Mouse (Mus musculus): ENCODE measurements around the gene Gm43518. TPM values are rescaled to one million over a fixed set of nuclear protein-coding genes. Genes with fewer than 3 reads are reported as not detected.

Gene Gm43518
- polyA plus RNA-seq, 1 experiment from 2014 or later, result 4.3 TPM

DNA sequence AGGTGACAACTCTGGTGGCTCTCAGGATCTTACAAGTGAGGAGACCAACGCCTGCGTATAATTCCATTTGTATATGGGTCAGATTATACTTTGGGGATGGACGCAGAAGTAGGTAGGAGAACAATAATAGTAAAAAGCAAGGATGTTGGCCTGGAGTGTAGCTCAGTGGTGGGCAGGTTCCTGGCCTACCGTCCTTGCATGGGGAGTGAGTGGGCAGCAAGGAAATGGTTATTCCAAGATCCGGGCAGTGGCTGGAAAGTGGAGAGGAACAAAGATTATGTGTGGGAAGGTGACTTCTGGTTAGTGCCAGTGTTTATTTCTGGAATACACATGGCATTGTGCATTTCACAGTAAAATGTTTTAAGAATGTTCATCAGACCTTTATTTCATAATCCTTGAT, 8.7 kb downstream of the Gm43518 start:
- no peak overlapping the region for H3K4me3 ChIP-seq (replicated peaks)
- ATAC-seq, result no peak
- WGBS, result 91% methylated on average over 5 of the region's 5 CpGs

GRCm38 (mm10) chr5:123938479-123938878, 11.3 kb downstream of the Gm43518 start:
- no peaks in the 10 kb centered on the region for H3K36me3 ChIP-seq
- no peak overlapping the region for H3K4me3 ChIP-seq (replicated peaks)
- no peak overlapping the region for H3K27ac ChIP-seq
- H3K4me1 ChIP-seq (replicated peaks), result no peaks in the 10 kb centered on the region
- no peak for ATAC-seq
- H3K9me3 ChIP-seq, result no peaks in the 10 kb centered on the region
- no peak overlapping the region for H3K4me2 ChIP-seq (replicated peaks)
- H3K9ac ChIP-seq (replicated peaks), result no peak overlapping the region
- WGBS, result 94% methylated on average over 5 of the region's 5 CpGs
- H3K27me3 ChIP-seq, result no peaks in the 10 kb centered on the region

More for the DNA sequence above, 8.7 kb downstream of the Gm43518 start:
- H3K27ac ChIP-seq, result no peak overlapping the region
- no peaks in the 10 kb centered on the region for H3K9me3 ChIP-seq
- H3K27me3 ChIP-seq, result no peaks in the 10 kb centered on the region
- no peaks in the 10 kb centered on the region for H3K36me3 ChIP-seq
- peaks cover 6% of the 10 kb centered on the region for H3K4me1 ChIP-seq (replicated peaks)
- no peak overlapping the region for H3K4me2 ChIP-seq (replicated peaks)
- H3K9ac ChIP-seq (replicated peaks), result no peak overlapping the region

- Histone ChIP-seq H3K4me2 (replicated peaks) (no peak overlapping the region), H3K4me3 (replicated peaks) (no peak overlapping the region), H3K4me1 (replicated peaks) (no peaks in the 10 kb centered on the region), H3K27me3 (no peaks in the 10 kb centered on the region), H3K36me3 (no peaks in the 10 kb centered on the region), H3K27ac (no peak overlapping the region), H3K9ac (replicated peaks) (no peak overlapping the region), H3K9me3 (no peaks in the 10 kb centered on the region)
- no peak for ATAC-seq
- WGBS, result 73% methylated on average over 4 of the region's 4 CpGs
Measured at GRCm38 (mm10) chr5:123946546-123946945, 19.3 kb downstream of the Gm43518 start.

- Histone ChIP-seq H3K27ac (no peak overlapping the region), H3K9me3 (no peaks in the 10 kb centered on the region), H3K4me1 (replicated peaks) (no peaks in the 10 kb centered on the region), H3K27me3 (no peaks in the 10 kb centered on the region), H3K9ac (replicated peaks) (no peak overlapping the region), H3K4me2 (replicated peaks) (no peak overlapping the region), H3K4me3 (replicated peaks) (no peak overlapping the region), H3K36me3 (no peaks in the 10 kb centered on the region)
- WGBS, result 59% methylated on average over 7 of the region's 7 CpGs
- no peak for ATAC-seq
Measured at GRCm38 (mm10) chr5:123947041-123947761, 20.0 kb downstream of the Gm43518 start.

DNA sequence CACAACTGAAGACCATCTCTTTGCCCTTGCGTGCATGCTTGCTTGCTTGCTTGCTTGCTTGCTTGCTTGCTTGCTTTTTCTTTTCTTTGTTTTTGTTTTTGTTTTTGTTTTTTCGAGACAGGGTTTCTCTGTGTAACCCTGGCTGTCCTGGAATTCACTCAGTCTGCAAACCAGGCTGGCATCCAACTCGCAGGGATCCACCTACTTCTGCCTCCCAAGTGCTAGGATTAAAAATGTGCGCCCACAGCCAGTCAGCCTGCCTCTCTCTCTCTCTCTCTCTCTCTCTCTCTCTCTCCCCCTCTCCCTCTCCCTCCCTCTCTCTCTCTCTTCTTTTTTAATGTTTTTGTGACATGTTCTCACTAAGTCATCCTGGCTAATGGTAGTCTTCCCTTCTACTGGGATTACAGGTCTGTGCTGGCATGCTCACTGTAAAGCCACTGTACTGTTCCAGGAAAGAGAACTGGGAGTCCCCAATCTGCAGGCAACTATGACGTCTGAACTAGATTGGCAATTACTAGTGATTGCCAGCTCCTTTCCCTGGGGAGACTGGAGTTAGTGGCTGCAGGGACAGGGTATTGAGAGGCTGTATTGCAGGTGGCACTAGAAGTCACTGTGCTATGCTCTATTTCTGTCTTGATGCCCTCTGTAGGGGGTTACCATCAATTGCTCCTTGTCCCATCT, 25.3 kb downstream of the Gm43518 start:
- Histone ChIP-seq H3K36me3 (no peaks in the 10 kb centered on the region), H3K4me1 (replicated peaks) (no peaks in the 10 kb centered on the region), H3K4me2 (replicated peaks) (no peak overlapping the region), H3K9ac (replicated peaks) (no peak overlapping the region), H3K9me3 (no peaks in the 10 kb centered on the region), H3K4me3 (replicated peaks) (no peak overlapping the region), H3K27me3 (no peaks in the 10 kb centered on the region), H3K27ac (no peak overlapping the region)
- WGBS, result 63% methylated on average over 5 of the region's 5 CpGs
- ATAC-seq, result no peak

DNA sequence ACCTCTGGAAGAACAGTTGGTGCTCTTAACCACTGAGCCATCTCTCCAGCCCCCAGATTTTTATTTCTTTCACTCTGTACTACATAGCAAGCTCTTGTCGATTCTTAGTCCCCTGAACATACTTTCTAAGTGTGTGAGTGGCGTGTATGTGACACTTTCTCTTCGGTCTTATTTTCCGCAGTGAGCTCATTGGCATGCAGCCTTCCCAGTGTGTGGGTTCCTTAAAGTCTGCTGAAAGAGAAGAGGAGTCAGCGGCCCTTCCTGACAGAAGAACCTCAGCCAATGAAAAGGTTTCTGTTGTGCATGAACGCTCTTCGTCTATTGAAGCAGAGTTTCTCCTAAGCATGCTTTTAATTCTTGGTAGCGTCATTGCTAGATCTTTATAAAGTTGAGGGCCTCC, 30.0 kb downstream of the Gm43518 start:
- 76% methylated on average over 8 of the region's 8 CpGs for WGBS
- no peaks in the 10 kb centered on the region for H3K27me3 ChIP-seq

GRCm38 (mm10) chr5:123959018-123959417, 31.8 kb downstream of the Gm43518 start:
- Histone ChIP-seq H3K9ac (replicated peaks) (no peak overlapping the region), H3K27me3 (no peaks in the 10 kb centered on the region), H3K36me3 (no peaks in the 10 kb centered on the region), H3K27ac (no peak overlapping the region), H3K9me3 (no peaks in the 10 kb centered on the region), H3K4me2 (replicated peaks) (no peak overlapping the region), H3K4me3 (replicated peaks) (no peak overlapping the region), H3K4me1 (replicated peaks) (no peaks in the 10 kb centered on the region)
- ATAC-seq, result no peak
- WGBS, result 82% methylated on average over 3 of the region's 3 CpGs

More for the DNA sequence above, 30.0 kb downstream of the Gm43518 start:
- Histone ChIP-seq H3K27ac (no peak overlapping the region), H3K4me2 (replicated peaks) (no peak overlapping the region), H3K9me3 (no peaks in the 10 kb centered on the region), H3K4me1 (replicated peaks) (no peaks in the 10 kb centered on the region), H3K9ac (replicated peaks) (no peak overlapping the region), H3K4me3 (replicated peaks) (no peak overlapping the region), H3K36me3 (no peaks in the 10 kb centered on the region)
- ATAC-seq, result no peak

DNA sequence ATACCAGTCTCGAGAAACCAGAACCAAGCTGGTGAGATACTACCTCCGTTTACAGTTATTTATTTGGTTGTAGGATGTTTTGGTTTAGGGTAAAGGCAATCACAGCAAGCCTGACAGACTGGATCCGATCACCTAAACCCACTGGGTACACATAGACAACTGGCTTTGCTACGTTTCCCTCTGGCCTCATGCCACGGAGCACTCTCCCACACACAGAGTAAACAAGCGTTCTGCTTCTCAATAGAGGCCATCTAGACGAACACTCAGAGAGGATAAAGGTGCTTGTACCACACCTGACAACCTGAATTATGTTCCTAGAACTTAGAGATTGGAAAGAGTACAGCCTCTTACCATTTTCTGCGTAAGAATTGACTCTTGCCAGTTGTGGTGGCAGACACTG, 32.9 kb downstream of the Gm43518 start:
- no peak for ATAC-seq
- Histone ChIP-seq H3K27ac (no peak overlapping the region), H3K4me2 (replicated peaks) (no peak overlapping the region), H3K9me3 (no peaks in the 10 kb centered on the region), H3K36me3 (no peaks in the 10 kb centered on the region), H3K9ac (replicated peaks) (no peak overlapping the region), H3K4me1 (replicated peaks) (no peaks in the 10 kb centered on the region), H3K4me3 (replicated peaks) (no peak overlapping the region), H3K27me3 (no peaks in the 10 kb centered on the region)
- WGBS, result 86% methylated on average over 8 of the region's 8 CpGs

DNA sequence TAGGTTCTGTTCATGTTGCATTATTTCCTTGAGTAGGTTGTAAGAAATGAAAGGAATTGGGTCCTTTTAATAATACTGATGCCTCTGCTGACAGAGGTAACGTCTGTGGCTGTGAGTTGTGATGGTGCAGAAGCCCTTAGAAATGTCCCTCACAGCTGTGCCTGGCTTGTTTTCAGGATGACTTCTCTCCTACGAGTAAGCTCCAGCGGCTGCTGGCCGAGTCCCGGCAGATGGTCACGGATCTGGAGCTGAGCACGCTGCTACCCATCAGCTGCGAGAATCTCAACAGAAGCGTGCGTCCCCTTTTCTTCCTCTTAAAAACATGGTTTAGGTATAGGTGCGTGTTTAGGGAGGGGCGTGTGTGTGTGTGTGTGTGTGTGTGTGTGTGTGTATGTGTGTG, 33.8 kb downstream of the Gm43518 start:
- Histone ChIP-seq H3K9ac (replicated peaks) (no peak overlapping the region), H3K27me3 (no peaks in the 10 kb centered on the region), H3K9me3 (no peaks in the 10 kb centered on the region), H3K4me1 (replicated peaks) (no peaks in the 10 kb centered on the region), H3K4me3 (replicated peaks) (no peak overlapping the region), H3K4me2 (replicated peaks) (no peak overlapping the region), H3K36me3 (no peaks in the 10 kb centered on the region), H3K27ac (no peak overlapping the region)
- WGBS, result 86% methylated on average over 12 of the region's 12 CpGs
- ATAC-seq, result no peak

DNA sequence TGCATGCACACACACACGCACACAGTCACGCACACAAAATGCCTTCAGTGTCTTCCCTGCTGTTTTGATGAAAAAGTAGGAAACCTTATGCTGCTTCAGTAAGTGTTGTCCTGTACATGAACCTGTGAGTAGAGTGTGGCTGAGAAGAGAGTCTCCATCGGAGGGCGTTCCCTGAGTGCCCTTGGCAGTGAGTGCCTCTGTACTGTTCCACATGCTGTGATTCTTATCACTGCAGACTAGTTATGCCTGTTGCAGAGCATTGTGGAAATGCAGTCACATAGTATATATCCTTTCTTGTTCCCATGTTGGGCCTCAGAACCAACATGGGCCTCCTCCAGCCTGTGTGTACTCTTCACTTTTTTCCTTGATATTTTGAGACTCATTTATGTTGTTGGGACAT, 37.0 kb downstream of the Gm43518 start:
- no peak overlapping the region for H3K27ac ChIP-seq
- no peaks in the 10 kb centered on the region for H3K36me3 ChIP-seq
- H3K9ac ChIP-seq (replicated peaks), result no peak overlapping the region
- H3K4me2 ChIP-seq (replicated peaks), result no peak overlapping the region
- ATAC-seq, result no peak
- H3K9me3 ChIP-seq, result no peaks in the 10 kb centered on the region
- WGBS, result 97% methylated on average over 4 of the region's 4 CpGs
- H3K4me1 ChIP-seq (replicated peaks), result no peaks in the 10 kb centered on the region
- H3K27me3 ChIP-seq, result no peaks in the 10 kb centered on the region
- H3K4me3 ChIP-seq (replicated peaks), result no peak overlapping the region

GRCm38 (mm10) chr5:123966759-123967158, 39.5 kb downstream of the Gm43518 start:
- Histone ChIP-seq H3K4me3 (replicated peaks) (no peak overlapping the region), H3K4me1 (replicated peaks) (no peaks in the 10 kb centered on the region), H3K27me3 (no peaks in the 10 kb centered on the region), H3K9ac (replicated peaks) (no peak overlapping the region), H3K9me3 (no peaks in the 10 kb centered on the region), H3K36me3 (no peaks in the 10 kb centered on the region), H3K27ac (no peak overlapping the region), H3K4me2 (replicated peaks) (no peak overlapping the region)
- 96% methylated on average over 2 of the region's 2 CpGs for WGBS
- no peak for ATAC-seq

GRCm38 (mm10) chr5:123968468-123968867, 41.2 kb downstream of the Gm43518 start:
- 91% methylated on average over 5 of the region's 5 CpGs for WGBS
- no peak for ATAC-seq

More at GRCm38 (mm10) chr5:123968468-123968867, 41.2 kb downstream of the Gm43518 start:
- Histone ChIP-seq H3K4me1 (replicated peaks) (0 out of 2 replicates have a peak, but pooled peaks cover 5% of the 10 kb centered on the region), H3K36me3 (no peaks in the 10 kb centered on the region), H3K9ac (replicated peaks) (no peak overlapping the region), H3K27ac (no peak overlapping the region), H3K4me2 (replicated peaks) (no peak overlapping the region), H3K27me3 (no peaks in the 10 kb centered on the region), H3K9me3 (no peaks in the 10 kb centered on the region), H3K4me3 (replicated peaks) (no peak overlapping the region)

Measured in midbrain, embryonic 13.5 days (tissue).